Mouse (Mus musculus): Measurements from ENCODE around the gene Olfr943. TPM values are rescaled to one million over a fixed set of nuclear protein-coding genes. Genes with fewer than 3 reads are reported as not detected.

The Olfr943 gene
- total RNA-seq (2021) = not detected
- long read RNA-seq, experiment 1 = 0 reads
- long read RNA-seq, experiment 2 = 0 reads

DNA sequence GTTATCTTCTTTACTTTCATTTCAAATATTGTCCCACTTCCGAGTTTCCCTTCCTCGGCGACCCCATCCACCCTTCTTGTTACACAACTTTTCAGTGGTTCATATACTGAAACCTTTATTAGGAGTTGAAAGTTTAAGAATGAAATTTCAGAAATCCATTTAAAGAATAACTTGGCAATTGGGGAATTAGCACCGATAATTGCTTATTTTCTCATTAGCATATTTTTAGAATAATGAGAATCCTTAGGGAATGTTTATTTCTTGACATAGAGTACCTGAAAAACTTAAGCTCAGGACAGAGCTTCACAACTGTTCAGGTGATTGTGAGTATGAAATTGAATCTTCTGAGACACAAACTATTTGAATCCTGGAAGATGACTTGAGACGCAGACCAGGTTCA lies at the start of gene Olfr943:
Gene Olfr943, plus strand, starts transcription at position 301 of the 400 bp plus-strand sequence.
- DNase-seq = no peak

DNA sequence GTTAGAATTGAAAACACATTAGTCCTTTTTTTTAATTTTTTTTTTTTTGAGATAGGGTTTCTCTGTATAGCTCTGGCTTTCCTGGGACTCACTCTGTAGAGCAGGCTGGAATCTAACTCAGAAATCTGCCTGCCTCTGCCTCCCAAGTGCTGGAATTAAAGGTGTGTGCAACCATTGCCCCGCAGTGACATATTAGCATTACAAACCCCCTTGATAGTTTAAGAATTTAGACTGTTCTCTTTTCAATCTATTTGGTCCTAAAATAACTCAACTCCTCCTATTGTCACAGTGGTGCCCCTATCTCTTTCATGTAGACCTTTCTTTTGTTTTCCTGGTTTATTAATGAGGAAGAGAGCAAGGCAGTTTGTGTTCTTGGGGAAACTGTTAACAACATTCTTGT lies 38.8 kb upstream of the Olfr943 start:
- DNase-seq = no peak

DNA sequence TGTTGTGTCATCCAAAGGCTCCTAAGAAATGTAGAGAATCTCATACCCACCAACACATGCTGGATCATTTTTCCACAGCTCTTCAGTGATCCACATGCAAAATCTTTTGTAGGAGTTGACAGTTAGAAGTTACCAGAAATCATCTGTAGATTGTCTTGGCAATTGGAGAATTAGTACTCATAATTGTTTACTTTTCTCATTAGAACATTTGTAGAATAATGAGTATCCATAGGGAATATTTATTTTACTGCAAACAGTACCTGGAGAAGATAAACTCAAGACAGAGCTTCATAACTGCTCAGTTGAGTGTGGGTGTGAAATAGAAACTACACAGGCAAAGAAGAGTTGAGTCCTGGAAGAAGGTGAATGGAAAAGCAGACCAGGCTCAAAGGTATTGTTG lies 38.3 kb upstream of the Olfr943 start, which contains the start of gene Olfr27:
Gene Olfr27, plus strand, starts transcription at position 301 of the 400 bp plus-strand sequence.
- no peak for DNase-seq

DNA sequence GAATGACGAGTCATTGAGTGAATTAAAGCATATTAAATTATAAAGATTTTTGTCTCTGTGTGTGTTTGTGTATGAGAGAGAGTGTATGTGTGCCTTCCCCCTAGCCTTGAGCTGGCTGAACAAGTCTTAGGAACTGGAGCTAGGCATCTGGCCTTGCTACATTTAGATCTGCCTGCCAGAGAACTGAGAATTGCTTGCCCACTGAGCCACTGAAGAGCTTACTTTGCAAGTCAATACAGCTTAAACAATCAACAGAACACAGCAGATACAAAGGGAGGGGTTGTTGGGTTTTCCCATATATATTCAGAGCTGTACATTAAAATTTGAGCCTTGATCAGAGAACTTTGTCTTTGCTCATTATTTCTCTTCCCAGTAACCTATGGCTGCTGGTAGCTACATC lies 13.7 kb upstream of the Olfr943 start:
- DNase-seq = no peak

DNA sequence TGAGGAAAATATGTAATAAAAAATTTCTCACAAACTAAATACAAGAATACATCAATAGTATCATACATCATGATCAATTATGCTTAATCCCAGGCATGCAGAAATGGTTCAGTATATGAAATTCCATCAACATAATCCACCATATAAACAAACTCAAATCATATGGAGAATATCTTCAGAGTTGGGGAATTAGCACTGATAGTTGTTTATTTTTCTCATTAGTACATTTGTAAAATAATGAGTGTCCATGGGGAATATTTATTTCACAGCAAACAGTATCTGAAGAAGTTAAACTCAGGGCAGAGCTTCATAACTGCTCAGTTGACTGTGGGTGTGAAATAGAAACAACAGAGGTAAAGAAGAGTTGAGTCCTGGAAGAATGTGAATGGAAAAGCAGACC lies 35.5 kb downstream of the Olfr943 start, which contains the start of gene Olfr944:
Gene Olfr944, plus strand, starts transcription at position 301 of the 400 bp plus-strand sequence.
- no peak for DNase-seq

Other genes starting within 250 kb of the Olfr943 start
- not detected for gene Olfr930, start 236.5 kb upstream of the Olfr943 start, total RNA-seq (2021)
- gene Olfr933, start 194.0 kb upstream of the Olfr943 start, total RNA-seq (2021) = under 1 TPM in 1 of 2 experiments, not detected in 1; 0.10 TPM
- gene Olfr934, start 178.0 kb upstream of the Olfr943 start, total RNA-seq (2021) = not detected
- not detected for gene Olfr935, start 166.6 kb upstream of the Olfr943 start, total RNA-seq (2021)
- gene Olfr146, start 142.9 kb upstream of the Olfr943 start, total RNA-seq (2021) = not detected
- not detected for gene Olfr937, start 101.4 kb upstream of the Olfr943 start, total RNA-seq (2021)
- not detected for gene Olfr938, start 87.4 kb upstream of the Olfr943 start, total RNA-seq (2021)
- gene Olfr27, start 38.2 kb upstream of the Olfr943 start, total RNA-seq (2021) = not detected
- not detected for gene Olfr944, start 35.6 kb downstream of the Olfr943 start, total RNA-seq (2021)
- not detected for gene Olfr1537, start 83.7 kb downstream of the Olfr943 start, total RNA-seq (2021)
- not detected for gene Olfr945, start 110.5 kb downstream of the Olfr943 start, total RNA-seq (2021)
- gene Olfr948, start 159.7 kb downstream of the Olfr943 start, total RNA-seq (2021) = not detected
- gene Olfr951, start 221.1 kb downstream of the Olfr943 start, total RNA-seq (2021) = not detected